9 mouse cellular contexts compared by ENCODE assay signal in the genomic region with DNA sequence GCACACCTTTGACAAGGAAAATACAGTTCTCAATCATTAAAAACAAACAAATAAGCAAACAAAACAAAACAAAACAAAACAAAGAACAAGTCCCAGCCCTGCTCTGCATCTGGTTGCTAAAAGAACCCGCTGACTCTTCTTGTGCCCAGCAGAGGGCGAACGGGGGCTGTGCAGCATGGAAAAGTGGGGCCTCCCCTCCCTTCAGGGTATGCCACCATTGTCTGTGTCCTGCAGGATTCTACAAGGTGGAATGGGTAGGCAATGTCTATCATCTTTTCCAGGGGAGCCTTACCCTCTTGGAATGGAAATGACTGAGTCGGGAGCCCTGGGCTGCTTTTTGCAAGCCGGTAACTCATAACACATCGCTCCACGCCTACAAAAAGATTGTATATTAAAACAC. TPM values are rescaled to one million over a fixed set of nuclear protein-coding genes. Genes with fewer than 3 reads are reported as not detected.
DNase-seq lines count a peak whose midpoint lies in the region; ATAC-seq and TF ChIP-seq lines count a peak whose summit lies in the region.
"Had no signal": no experiment of that assay in that cellular context is flagged by ENCODE, and none has a peak within 500 bp of the region (broad histone marks: within the 10 kb centered on the region; RNA-seq: fewer than 3 reads in every experiment).

No protein-coding gene starts in this region.

- no peaks in the 10 kb centered on the region for H3K36me3 ChIP-seq in neural tube, embryonic 11.5 days (ENCODE audit: control insufficient read depth, insufficient read depth, low read length)
- no peaks in the 10 kb centered on the region for H3K36me3 ChIP-seq in intestine, embryonic 16.5 days (ENCODE audit: control insufficient read depth, insufficient read depth, low read length)

- TF ChIP-seq CTCF in cerebellum, adult 2 months (IDR thresholded peaks at IDR 0.05; ENCODE audit: borderline replicate concordance, insufficient read depth, low read depth, low read length), result peak; percentile 51
- peak; percentile 56 for TF ChIP-seq CTCF in lung, adult 2 months (IDR thresholded peaks at IDR 0.05; ENCODE audit: insufficient read depth, low read length)

- H3K27me3 ChIP-seq in cerebellum, adult 2 months (ENCODE audit: control insufficient read depth, insufficient read depth, low read length), result no peaks in the 10 kb centered on the region
- no peaks in the 10 kb centered on the region for H3K27me3 ChIP-seq in neural tube, embryonic 11.5 days (ENCODE audit: control insufficient read depth, insufficient read depth, low read length)
- no peaks in the 10 kb centered on the region for H3K27me3 ChIP-seq in intestine, embryonic 16.5 days (replicated peaks; ENCODE audit: control insufficient read depth, insufficient read depth, low read length)

- no peak for TF ChIP-seq POLR2A in cerebellum, adult 2 months (IDR thresholded peaks at IDR 0.05; ENCODE audit: borderline replicate concordance, insufficient read depth, low read length)
- no peak for TF ChIP-seq POLR2A in lung, adult 2 months (IDR thresholded peaks at IDR 0.05; ENCODE audit: borderline replicate concordance, extremely low read depth, low read depth, low read length)

- peak; percentile 32; the same call in 1 of the 2 replicates for ATAC-seq in neural tube, embryonic 11.5 days (ENCODE audit: insufficient read depth, low FRiP score, low TSS enrichment)
- no peak for ATAC-seq in intestine, embryonic 16.5 days

- no peak for DNase-seq in cerebellum, adult 2 months
- no peak for DNase-seq in cerebellum, adult 11-12 months
- no peak for DNase-seq in lung, adult 2 months
- no peak for DNase-seq in lung, postnatal 36 days
- DNase-seq in adipocyte (ENCODE audit: low spot score), result peak; percentile 15
- peak; percentile 29 to 31 for DNase-seq in heart, postnatal 10 days
- DNase-seq in neural tube, embryonic 11.5 days (ENCODE audit: low spot score), result peak; percentile 65

- no peak overlapping the region for H3K27ac ChIP-seq in cerebellum, adult 2 months (ENCODE audit: insufficient read depth, low read length)
- no peak overlapping the region for H3K27ac ChIP-seq in neural tube, embryonic 11.5 days (ENCODE audit: low read depth, low read length)
- H3K27ac ChIP-seq in intestine, embryonic 16.5 days (ENCODE audit: low read length), result no peak overlapping the region
- H3K27ac ChIP-seq: macrophage had no signal

- no peak overlapping the region for H3K9ac ChIP-seq in neural tube, embryonic 11.5 days (ENCODE audit: low read length)
- H3K9ac ChIP-seq in intestine, embryonic 16.5 days (ENCODE audit: low read depth, low read length), result no peak overlapping the region

- H3K9me3 ChIP-seq in neural tube, embryonic 11.5 days (ENCODE audit: control insufficient read depth, low read length), result no peaks in the 10 kb centered on the region
- H3K9me3 ChIP-seq in intestine, embryonic 16.5 days (ENCODE audit: control insufficient read depth, low read length), result no peaks in the 10 kb centered on the region

- intact Hi-C loops in heart, postnatal 10 days (cut with DNase I), result loop anchor here (1.0 to 5.0 kb wide), 3 partner anchors 411 to 1686 kb away; a partner anchor contains a TSS

- H3K4me2 ChIP-seq in neural tube, embryonic 11.5 days (ENCODE audit: low read depth), result no peak overlapping the region
- H3K4me2 ChIP-seq in intestine, embryonic 16.5 days (ENCODE audit: low read depth, low read length), result no peak overlapping the region

- WGBS in cerebellum, adult 2 months, result 61% methylated on average over 7 of the region's 7 CpGs
- WGBS in lung, adult 2 months, result 68% methylated on average over 7 of the region's 7 CpGs
- WGBS in neural tube, embryonic 11.5 days, result 64% methylated on average over 7 of the region's 7 CpGs
- 60% methylated on average over 7 of the region's 7 CpGs for WGBS in intestine, embryonic 16.5 days

- H3K4me1 ChIP-seq in cerebellum, adult 2 months (ENCODE audit: control insufficient read depth, insufficient read depth, low read length), result no peaks in the 10 kb centered on the region
- H3K4me1 ChIP-seq in lung, adult 2 months (ENCODE audit: control insufficient read depth, insufficient read depth, low read length), result no peaks in the 10 kb centered on the region
- H3K4me1 ChIP-seq in neural tube, embryonic 11.5 days (ENCODE audit: control insufficient read depth, insufficient read depth, low read length), result no peaks in the 10 kb centered on the region
- peaks cover 9% of the 10 kb centered on the region for H3K4me1 ChIP-seq in intestine, embryonic 16.5 days (ENCODE audit: control insufficient read depth, insufficient read depth, low read length)

- no peak overlapping the region for H3K4me3 ChIP-seq in cerebellum, adult 2 months (replicated peaks; ENCODE audit: insufficient read depth, low read depth, low read length)
- H3K4me3 ChIP-seq in lung, adult 2 months (replicated peaks; ENCODE audit: extremely low read depth, low read depth, low read length), result no peak overlapping the region
- H3K4me3 ChIP-seq in neural tube, embryonic 11.5 days (ENCODE audit: low read depth, low read length), result no peak overlapping the region
- H3K4me3 ChIP-seq in intestine, embryonic 16.5 days (ENCODE audit: low read length), result no peak overlapping the region

RNA-seq across cellular contexts. Expression of a gene that starts 13.4 kb away (rescaled TPM):
- polyA plus RNA-seq in cerebellum, adult 2 months (2012; rRNA removed), result 19.1 and 21.2 TPM in 2 replicates
- polyA plus RNA-seq in lung, adult 2 months (2012; rRNA removed), result 29.1 and 41.2 TPM in 2 replicates
- total RNA-seq in heart, postnatal 10 days (2021), result 1 to 10 TPM; 7.1 to 8.0 TPM
- 35.9 and 40.7 TPM in 2 replicates for polyA plus RNA-seq in neural tube, embryonic 11.5 days (2014; fragmentation: Nextera tagmentation; extraction: Ambion mirVana)
- 30.8 and 35.0 TPM in 2 replicates for polyA plus RNA-seq in intestine, embryonic 16.5 days (2015; fragmentation: Nextera tagmentation; extraction: Ambion mirVana)

RNA-seq across cellular contexts. Expression of a gene that starts 41.8 kb away (rescaled TPM):
- 12.7 and 13.6 TPM in 2 replicates for polyA plus RNA-seq in cerebellum, adult 2 months (2012; rRNA removed)
- 28.8 and 35.3 TPM in 2 replicates for polyA plus RNA-seq in lung, adult 2 months (2012; rRNA removed)
- total RNA-seq in heart, postnatal 10 days (2021), result 10 to 100 TPM; 50.5 to 50.6 TPM
- polyA plus RNA-seq in neural tube, embryonic 11.5 days (2014; fragmentation: Nextera tagmentation; extraction: Ambion mirVana), result 147 and 150 TPM in 2 replicates
- 113 and 119 TPM in 2 replicates for polyA plus RNA-seq in intestine, embryonic 16.5 days (2015; fragmentation: Nextera tagmentation; extraction: Ambion mirVana)

RNA-seq across cellular contexts. Expression of a gene that starts 54.4 kb away (rescaled TPM):
- 0.10 and 0.11 TPM in 2 replicates for polyA plus RNA-seq in cerebellum, adult 2 months (2012; rRNA removed)
- polyA plus RNA-seq in lung, adult 2 months (2012; rRNA removed), result 16.0 and 17.1 TPM in 2 replicates
- 1 to 10 TPM; 2.7 to 2.9 TPM for total RNA-seq in heart, postnatal 10 days (2021)
- 1.8 and 2.7 TPM in 2 replicates for polyA plus RNA-seq in neural tube, embryonic 11.5 days (2014; fragmentation: Nextera tagmentation; extraction: Ambion mirVana)
- polyA plus RNA-seq in intestine, embryonic 16.5 days (2015; fragmentation: Nextera tagmentation; extraction: Ambion mirVana), result 1.1 and 1.6 TPM in 2 replicates

Comparison
In these comparisons a context has a peak if more than half of its experiments do, and no peak if none do; other contexts are left out.
1. DNase-seq: peak in adipocyte (single experiment), heart, postnatal 10 days (2 of 2) and neural tube, embryonic 11.5 days (single experiment); none in cerebellum, adult 2 months (0 of 2), cerebellum, adult 11-12 months (single experiment), lung, adult 2 months (single experiment) and lung, postnatal 36 days (single experiment).